Mouse (Mus musculus): ENCODE results near the gene Gm7951. TPM values are rescaled to one million over a fixed set of nuclear protein-coding genes. Genes with fewer than 3 reads are reported as not detected.
"Not testable (repeated sequence)": the region's sequence is repeated elsewhere in the genome, so short reads cannot be mapped to it uniquely, and the experiment has no call there.

Gene Gm7951
- not detected in 2 replicates for polyA plus RNA-seq (2015; fragmentation: Nextera tagmentation; extraction: Ambion mirVana)

DNA sequence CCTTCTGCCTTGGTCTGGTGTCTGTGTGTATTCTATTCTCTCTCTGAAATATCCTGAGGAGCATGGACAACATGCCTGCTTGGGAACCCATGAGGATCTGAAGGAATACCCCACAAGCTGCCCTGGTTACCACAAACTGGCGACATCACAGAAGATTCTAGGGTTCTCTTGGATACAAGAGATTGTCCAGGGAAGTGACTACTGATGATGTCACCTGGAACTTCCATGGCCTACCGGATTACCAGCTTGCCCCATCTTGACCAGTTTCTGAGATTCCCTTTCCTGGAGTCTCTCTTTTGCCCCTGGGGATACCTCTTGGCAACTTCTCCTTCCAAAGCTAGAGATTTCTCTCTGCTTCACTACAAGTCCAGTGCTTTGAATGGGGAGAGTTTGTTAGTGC is at the start of gene Gm7951:
Gene Gm7951, minus strand, starts transcription at position 101 of the 400 bp plus-strand sequence.
- H3K4me1 ChIP-seq; ATAC-seq (ENCODE audit: insufficient number of reproducible peaks, low FRiP score, low TSS enrichment, low read depth): not testable (repeated sequence)
- WGBS, result 90% methylated on average over 1 of the region's 2 CpGs

GRCm38 (mm10) chr14:42162522-42162921 is 45.4 kb upstream of the Gm7951 start, which contains the start of gene Gm17027:
Gene Gm17027 (minus strand): TSS chr14:42162622.
- H3K36me3 ChIP-seq; H3K9me3 ChIP-seq; H3K4me1 ChIP-seq; H3K4me2 ChIP-seq; H3K27me3 ChIP-seq; H3K4me3 ChIP-seq; ATAC-seq (ENCODE audit: insufficient number of reproducible peaks, low FRiP score, low TSS enrichment, low read depth); H3K27ac ChIP-seq; H3K9ac ChIP-seq: not testable (repeated sequence)
- 87% methylated on average over 2 of the region's 2 CpGs for WGBS

More for the DNA sequence above, at the start of gene Gm7951:
- H3K27ac ChIP-seq, H3K36me3 ChIP-seq, H3K9ac ChIP-seq, H3K4me2 ChIP-seq, H3K9me3 ChIP-seq, H3K4me3 ChIP-seq, H3K27me3 ChIP-seq: not testable (repeated sequence)

DNA sequence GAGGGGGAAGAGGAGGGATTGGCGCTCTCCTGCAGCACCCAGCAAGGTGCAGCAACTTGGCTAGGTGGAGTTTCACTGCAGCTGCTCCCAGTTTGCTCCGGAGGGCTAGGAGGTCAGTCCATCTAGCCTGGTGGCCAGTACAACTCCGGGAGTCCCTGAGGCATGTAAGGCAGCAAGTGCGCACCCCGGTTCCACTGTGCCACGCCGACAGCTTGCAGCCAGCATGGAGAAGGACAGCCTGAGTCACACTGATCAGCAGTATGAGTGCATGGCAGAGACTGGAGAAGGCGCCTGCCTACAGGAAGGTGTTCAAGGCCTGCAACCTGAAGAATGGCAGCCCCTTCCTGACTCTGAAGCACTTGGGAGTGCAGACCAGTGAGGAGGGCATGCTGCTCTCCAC is 17.4 kb upstream of the Gm7951 start:
- not testable (repeated sequence) for H3K9me3 ChIP-seq; ATAC-seq (ENCODE audit: insufficient number of reproducible peaks, low FRiP score, low TSS enrichment, low read depth); H3K27me3 ChIP-seq; H3K4me3 ChIP-seq; H3K4me2 ChIP-seq; H3K9ac ChIP-seq; H3K36me3 ChIP-seq; H3K27ac ChIP-seq; H3K4me1 ChIP-seq
- WGBS, result 71% methylated on average over 7 of the region's 8 CpGs

DNA sequence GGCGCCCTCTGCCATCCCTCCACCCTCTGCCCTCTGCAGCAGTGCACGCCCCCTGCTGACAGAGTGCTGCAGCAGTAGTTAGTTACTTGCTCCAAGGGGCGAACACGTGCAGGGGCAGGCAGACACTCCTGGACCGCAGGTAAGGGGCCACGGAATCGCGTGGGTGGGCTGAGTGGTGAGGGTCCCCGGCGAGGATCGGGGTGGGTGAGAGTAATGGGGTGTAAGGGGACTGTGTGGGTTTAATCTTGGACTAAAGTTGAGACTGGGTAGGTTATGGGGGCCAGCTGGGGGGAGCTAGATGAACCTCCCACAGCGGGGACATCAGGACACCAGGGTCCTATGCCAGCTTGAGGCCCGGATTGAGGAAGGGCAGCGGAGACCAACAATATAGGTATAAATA is 16.6 kb upstream of the Gm7951 start:
- H3K4me3 ChIP-seq; H3K27ac ChIP-seq; H3K27me3 ChIP-seq; H3K9ac ChIP-seq; H3K4me1 ChIP-seq; H3K4me2 ChIP-seq; H3K36me3 ChIP-seq; H3K9me3 ChIP-seq; ATAC-seq (ENCODE audit: insufficient number of reproducible peaks, low FRiP score, low TSS enrichment, low read depth): not testable (repeated sequence)
- 62% methylated on average over 11 of the region's 14 CpGs for WGBS

Other genes with a start within 250 kb of the Gm7951 start
- gene Gm7980, start 210.1 kb downstream of the Gm7951 start, polyA plus RNA-seq (2015; fragmentation: Nextera tagmentation; extraction: Ambion mirVana), result not detected in 2 replicates
- gene 1700049E17Rik1, start 192.4 kb downstream of the Gm7951 start, polyA plus RNA-seq (2015; fragmentation: Nextera tagmentation; extraction: Ambion mirVana), result not detected in 2 replicates
- gene 1700024B05Rik, start 173.4 kb downstream of the Gm7951 start, polyA plus RNA-seq (2015; fragmentation: Nextera tagmentation; extraction: Ambion mirVana), result not detected in 2 replicates
- not detected in 2 replicates for gene Gm6401, start 149.4 kb downstream of the Gm7951 start, polyA plus RNA-seq (2015; fragmentation: Nextera tagmentation; extraction: Ambion mirVana)
- not detected in 2 replicates for gene Gm3543, start 134.0 kb downstream of the Gm7951 start, polyA plus RNA-seq (2015; fragmentation: Nextera tagmentation; extraction: Ambion mirVana)
- gene Gm17027, start 45.3 kb upstream of the Gm7951 start, polyA plus RNA-seq (2015; fragmentation: Nextera tagmentation; extraction: Ambion mirVana), result not detected in 2 replicates
- not detected in 2 replicates for gene Gm3573, start 73.4 kb upstream of the Gm7951 start, polyA plus RNA-seq (2015; fragmentation: Nextera tagmentation; extraction: Ambion mirVana)
- gene Gm17026, start 142.7 kb upstream of the Gm7951 start, polyA plus RNA-seq (2015; fragmentation: Nextera tagmentation; extraction: Ambion mirVana), result not detected in 2 replicates
- gene Gm9611, start 180.0 kb upstream of the Gm7951 start, polyA plus RNA-seq (2015; fragmentation: Nextera tagmentation; extraction: Ambion mirVana), result not detected in 2 replicates
- gene Gm7995, start 192.8 kb upstream of the Gm7951 start, polyA plus RNA-seq (2015; fragmentation: Nextera tagmentation; extraction: Ambion mirVana), result not detected in 2 replicates